Mouse (Mus musculus) liver, postnatal 0 days (tissue): ENCODE data around the gene Ctr9. TPM values are rescaled to one million over a fixed set of nuclear protein-coding genes. Genes with fewer than 3 reads are reported as not detected.

ENCODE experiments used
- ATAC-seq: fragments of 200-750 bp; cut with Nextera tagmentation; 2 replicates; pipeline ENCODE4 v1.8.0; 2017; ENCODE audit warnings: mild to moderate bottlenecking, moderate library complexity
- DNase-seq: peaks from one replicate; pipeline ENCODE4 v3.0.0-alpha.2; 2016
- H3K27ac ChIP-seq: fragments of 300-500 bp; sonication (generic); 2 replicates; pipeline ENCODE4 v1.5.1; 2014; ENCODE audit warnings: antibody characterized with exemption, moderate library complexity, mild to moderate bottlenecking, low read depth
- H3K27me3 ChIP-seq: fragments of 300-500 bp; sonication (generic); 2 replicates; pipeline ENCODE4 v1.6.1; 2014; ENCODE audit warnings: low read length, control low read depth, mixed read lengths; ENCODE audit not compliant: insufficient read depth
- H3K36me3 ChIP-seq: fragments of 300-500 bp; sonication (generic); replicated peaks from 2 replicates; pipeline ENCODE4 v1.6.1; 2014; ENCODE audit warnings: mild to moderate bottlenecking, control low read depth, low read length, moderate library complexity, mixed read lengths; ENCODE audit not compliant: insufficient read depth
- H3K4me1 ChIP-seq: fragments of 300-500 bp; sonication (generic); 2 replicates; pipeline ENCODE4 v1.6.1; 2014; ENCODE audit warnings: antibody characterized with exemption, mild to moderate bottlenecking, control low read depth; ENCODE audit not compliant: insufficient read depth
- H3K4me2 ChIP-seq: fragments of 300-500 bp; sonication (generic); 2 replicates; pipeline ENCODE4 v1.6.1; 2014; ENCODE audit warnings: low read depth, mild to moderate bottlenecking, low read length, moderate library complexity, mixed read lengths
- H3K4me3 ChIP-seq: fragments of 300-500 bp; sonication (generic); 2 replicates; pipeline ENCODE4 v1.5.1; 2014; ENCODE audit warnings: low read depth, low read length
- H3K9ac ChIP-seq: fragments of 300-500 bp; sonication (generic); replicated peaks from 2 replicates; pipeline ENCODE4 v1.6.1; 2014; ENCODE audit warnings: mild to moderate bottlenecking, moderate library complexity
- H3K9me3 ChIP-seq: fragments of 300-500 bp; sonication (generic); 2 replicates; pipeline ENCODE4 v1.6.1; 2016; ENCODE audit warnings: mild to moderate bottlenecking, control low read depth, low read length, mixed read lengths
- CTCF ChIP-seq: sonication (generic); IDR thresholded peaks from 2 replicates; pipeline ENCODE4 v1.5.1; 2016; ENCODE audit warnings: antibody characterized with exemption, low read depth
- EP300 ChIP-seq: IDR thresholded peaks from 2 replicates; pipeline ENCODE4 v1.6.1; 2016; ENCODE audit warnings: antibody characterized with exemption, low read depth, mild to moderate bottlenecking
- WGBS: fragments of 180-500 bp; shearing (Covaris S2); extraction: QIAGEN DNeasy Blood & Tissue Kit; methylation state at CpG from one replicate; pipeline ENCODE4 v1.1.7; 2014; ENCODE audit not compliant: insufficient replicate concordance; 5-methylcytosine and 5-hydroxymethylcytosine counted together
- polyA plus RNA-seq: library from polyadenylated mRNA; unstranded; fragments of >200 nt; fragmentation: Nextera tagmentation; extraction: Ambion mirVana; gene quantifications from 2 replicates; pipeline ENCODE4 v1.2.1, GENCODE M21; 2015

The Ctr9 gene
- polyA plus RNA-seq, 1 experiment from 2014 or later = 16.8 TPM

DNA sequence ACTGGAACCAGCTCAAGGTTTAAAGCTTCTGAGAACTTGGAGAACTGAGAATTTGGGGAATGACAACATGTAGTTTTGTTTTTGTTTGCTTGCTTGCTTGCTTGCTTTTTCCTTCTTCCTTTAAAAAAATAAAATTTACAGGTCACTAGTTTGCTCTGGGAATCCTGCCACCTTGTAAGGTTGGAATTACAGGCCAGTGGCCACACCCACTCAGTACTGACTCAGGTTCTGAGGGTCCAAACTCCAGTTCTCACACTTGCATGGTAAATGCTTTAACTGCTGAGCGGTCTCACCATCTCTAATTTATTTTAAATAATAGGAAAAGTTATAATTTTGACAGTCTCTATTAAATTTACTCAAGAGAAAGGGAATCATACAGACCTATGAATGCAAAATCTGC lies 69.4 kb downstream of the Ctr9 start:
- H3K4me1 ChIP-seq = no peaks in the 10 kb centered on the region
- no peak for DNase-seq
- H3K27ac ChIP-seq = no peak overlapping the region
- no peaks in the 10 kb centered on the region for H3K36me3 ChIP-seq
- no peaks in the 10 kb centered on the region for H3K27me3 ChIP-seq
- no peak overlapping the region for H3K4me2 ChIP-seq
- WGBS = 88% methylated on average over 1 of the region's 1 CpGs
- ATAC-seq = no peak
- no peak overlapping the region for H3K9ac ChIP-seq
- H3K9me3 ChIP-seq = no peaks in the 10 kb centered on the region
- no peak for TF ChIP-seq CTCF
- TF ChIP-seq EP300 = no peak
- H3K4me3 ChIP-seq = no peak overlapping the region

Other genes with a start within 250 kb of the Ctr9 start
- 21.9 and 22.9 TPM in 2 replicates for gene Rnf141, start 184.5 kb upstream of the Ctr9 start, polyA plus RNA-seq
- 37.4 and 45.7 TPM in 2 replicates for gene Lyve1, start 165.7 kb upstream of the Ctr9 start, polyA plus RNA-seq
- gene Mrvi1, start 46.5 kb upstream of the Ctr9 start, polyA plus RNA-seq = 5.3 and 8.4 TPM in 2 replicates
- gene Eif4g2, start 54.1 kb downstream of the Ctr9 start, polyA plus RNA-seq = 182 and 200 TPM in 2 replicates